Mouse (Mus musculus) gastrocnemius, postnatal 14 days (tissue): Measurements from ENCODE around the gene Fam98a. TPM values are rescaled to one million over a fixed set of nuclear protein-coding genes. Genes with fewer than 3 reads are reported as not detected.

ENCODE experiments used
- DNase-seq: peaks from one replicate; pipeline ENCODE4 v3.0.0; 2021; ENCODE audit warnings: mixed read lengths
- intact Hi-C: fragments of 180-260 bp; cut with DNase I; formaldehyde crosslinking; loops from one replicate; pipeline ENCODE4 v1.15.1; 2025; ENCODE audit warnings: low total_unique reads
- total RNA-seq, 2 experiments: library from RNA; stranded (reverse); gene quantifications; 2 replicates each; pipeline ENCODE4 v1.2.3; 2021

Gene Fam98a
- total RNA-seq, 2 experiments from 2014 or later = 28.0 to 39.4 TPM

DNA sequence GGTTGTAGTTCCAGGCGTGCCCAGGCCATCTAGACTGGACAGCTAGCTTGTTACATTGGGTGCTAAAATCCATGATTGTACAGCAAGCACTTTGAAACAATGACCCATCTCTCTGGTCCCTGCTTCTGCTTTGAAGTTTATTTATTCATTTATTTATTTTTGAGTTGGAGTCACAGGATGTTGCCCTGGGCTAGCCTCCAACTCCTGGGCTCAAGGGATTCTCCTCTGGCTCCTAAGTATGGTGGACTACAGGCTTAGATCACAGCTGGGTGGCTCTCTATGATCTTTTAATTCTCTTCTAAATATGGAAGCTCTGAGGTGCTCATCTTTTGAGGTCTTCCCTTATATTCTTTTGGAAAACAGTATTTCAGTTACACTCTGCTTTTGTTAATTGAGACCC is 25.3 kb downstream of the Fam98a start:
- intact Hi-C loops = no loop called here
- no peak for DNase-seq

- intact Hi-C loops = no loop called here
- DNase-seq = no peak
Measured at GRCm38 (mm10) chr17:75523812-75524211, 27.9 kb downstream of the Fam98a start.

GRCm38 (mm10) chr17:75522347-75523065 is 29.2 kb downstream of the Fam98a start:
- DNase-seq = peak; percentile 54
- intact Hi-C loops = no loop called here

GRCm38 (mm10) chr17:75521236-75521842 is 30.4 kb downstream of the Fam98a start:
- no peak for DNase-seq
- intact Hi-C loops = no loop called here

DNA sequence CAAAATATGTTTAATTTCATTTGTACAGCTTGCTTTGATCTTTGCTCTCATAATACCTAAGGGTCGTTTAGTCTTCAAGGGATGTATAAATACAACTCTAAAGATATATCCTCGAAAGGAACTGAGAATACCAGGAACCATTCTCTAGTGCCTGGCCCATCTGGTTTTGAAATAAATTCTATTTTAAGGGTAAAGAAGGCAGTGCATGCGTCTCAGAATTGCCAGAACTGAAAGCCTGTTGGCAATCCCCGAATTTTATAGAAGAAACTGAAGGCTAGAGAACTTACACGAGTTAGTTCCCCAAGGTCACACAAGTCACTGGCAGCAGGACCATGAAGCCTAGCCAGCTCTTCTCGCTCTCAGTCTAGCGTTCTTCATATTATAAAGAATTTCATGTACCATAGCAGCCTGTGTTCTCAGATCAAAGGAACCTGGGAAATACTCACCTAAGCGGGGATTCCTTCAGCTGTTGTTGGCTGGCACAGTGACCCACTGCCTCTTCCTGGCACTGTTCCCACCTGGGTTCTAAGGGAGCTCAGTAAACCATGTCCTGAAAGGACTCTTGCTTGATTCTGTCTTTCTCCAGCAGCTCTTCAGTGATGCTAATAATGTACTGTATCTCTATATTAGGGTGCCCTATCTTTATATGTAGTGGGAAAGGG is 32.4 kb downstream of the Fam98a start:
- no peak for DNase-seq
- intact Hi-C loops = no loop called here

- no peak for DNase-seq
- intact Hi-C loops = no loop called here
Measured at GRCm38 (mm10) chr17:75518181-75518901, 33.4 kb downstream of the Fam98a start.

- no peak for DNase-seq
- intact Hi-C loops = no loop called here
Measured at GRCm38 (mm10) chr17:75516591-75516990, 35.2 kb downstream of the Fam98a start.

- no peak for DNase-seq
- intact Hi-C loops = no loop called here
Measured at GRCm38 (mm10) chr17:75509257-75509656, 42.5 kb downstream of the Fam98a start.

GRCm38 (mm10) chr17:75506708-75507641 is 44.8 kb downstream of the Fam98a start:
- no peak for DNase-seq

GRCm38 (mm10) chr17:75506097-75506675 is 45.6 kb downstream of the Fam98a start:
- intact Hi-C loops = no loop called here
- DNase-seq = no peak

More at GRCm38 (mm10) chr17:75506708-75507641, 44.8 kb downstream of the Fam98a start:
- intact Hi-C loops = no loop called here

DNA sequence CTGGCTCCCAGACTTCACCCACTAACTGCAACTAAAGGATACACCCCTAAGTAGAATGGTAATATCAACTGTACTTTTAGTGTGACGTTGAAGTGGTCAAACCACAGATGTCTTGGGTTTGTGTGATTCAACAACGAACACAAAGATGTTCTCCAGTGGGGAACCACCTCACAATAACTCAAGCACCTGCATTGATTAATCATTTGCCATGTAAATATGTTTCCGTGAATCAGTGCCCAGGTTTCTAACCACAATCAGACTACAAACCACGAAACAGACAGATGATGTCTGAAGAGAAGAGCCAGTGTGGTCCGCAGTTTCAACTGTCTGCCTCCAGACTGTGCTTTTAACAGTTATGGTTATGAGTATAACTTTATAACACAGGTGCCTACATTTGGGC is 46.7 kb downstream of the Fam98a start:
- intact Hi-C loops = no loop called here

DNA sequence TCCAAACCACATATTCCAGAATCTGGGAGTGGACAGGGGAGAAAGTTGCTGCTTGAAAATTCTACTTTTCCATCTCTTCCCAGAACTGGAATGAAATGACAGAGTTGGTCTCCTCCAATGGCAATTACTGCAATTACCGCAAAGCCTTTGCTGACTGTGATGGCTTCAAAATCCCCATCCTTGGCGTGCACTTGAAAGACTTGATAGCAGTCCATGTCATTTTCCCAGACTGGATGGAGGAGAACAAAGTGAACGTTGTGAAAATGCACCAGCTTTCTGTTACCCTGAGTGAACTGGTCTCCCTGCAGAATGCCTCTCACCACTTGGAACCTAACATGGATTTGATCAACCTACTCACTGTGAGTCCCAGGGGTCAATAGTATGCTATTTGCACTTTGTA is 48.7 kb downstream of the Fam98a start:
- intact Hi-C loops = no loop called here
- DNase-seq = no peak

More for the DNA sequence above, 46.7 kb downstream of the Fam98a start:
- no peak for DNase-seq

DNA sequence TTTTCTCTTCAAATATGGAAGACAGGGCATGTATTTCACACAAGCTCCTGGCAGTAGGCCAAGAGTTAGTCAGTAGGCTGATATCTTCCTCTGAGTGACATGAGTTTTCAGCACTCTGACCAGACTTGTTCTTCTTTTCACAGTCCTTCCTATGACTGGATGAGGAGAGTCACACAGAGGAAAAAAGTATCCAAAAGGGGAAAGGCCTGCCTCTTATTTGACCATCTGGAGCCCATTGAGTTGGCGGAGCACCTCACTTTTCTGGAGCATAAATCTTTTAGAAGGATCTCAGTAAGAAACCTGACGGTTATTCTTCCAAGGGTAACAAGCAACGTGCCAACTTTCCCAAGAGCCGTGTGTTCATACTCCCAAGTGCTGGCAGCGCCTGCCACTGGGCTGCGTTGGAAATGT is 53.5 kb downstream of the Fam98a start:
- no peak for DNase-seq
- intact Hi-C loops = no loop called here

DNA sequence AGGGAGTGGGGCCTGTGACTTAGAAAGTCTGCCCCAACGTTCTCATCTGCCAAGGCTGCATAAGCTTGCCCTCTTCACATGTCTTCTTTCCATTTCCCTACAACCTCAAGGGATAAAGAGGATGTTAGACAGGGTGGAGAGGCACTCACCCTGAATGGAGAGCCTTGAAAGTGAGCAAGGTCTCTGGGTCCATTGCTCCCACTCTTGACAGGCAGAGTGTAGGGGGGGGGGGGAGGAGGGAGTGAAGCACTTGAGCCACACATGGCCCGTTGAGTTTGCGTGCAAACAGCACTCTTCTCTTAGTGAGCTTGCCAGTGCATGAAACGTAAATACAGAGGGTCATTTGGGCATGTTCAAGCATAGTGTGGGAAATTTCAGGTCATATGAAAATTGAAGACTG is 56.5 kb downstream of the Fam98a start:
- no peak for DNase-seq
- intact Hi-C loops = no loop called here

Other genes starting within 250 kb of the Fam98a start
- gene Rasgrp3, start 116.0 kb downstream of the Fam98a start, total RNA-seq = 10 to 100 TPM; 27.7 to 29.0 TPM